Mouse (Mus musculus): ENCODE data around the gene Trf. TPM values are rescaled to one million over a fixed set of nuclear protein-coding genes. Genes with fewer than 3 reads are reported as not detected.
A peak's percentile ranks its signal among the peaks of the same experiment; 100 is the strongest.

The Trf gene
- polyA plus RNA-seq, 1 experiment = 56.8 TPM

DNA sequence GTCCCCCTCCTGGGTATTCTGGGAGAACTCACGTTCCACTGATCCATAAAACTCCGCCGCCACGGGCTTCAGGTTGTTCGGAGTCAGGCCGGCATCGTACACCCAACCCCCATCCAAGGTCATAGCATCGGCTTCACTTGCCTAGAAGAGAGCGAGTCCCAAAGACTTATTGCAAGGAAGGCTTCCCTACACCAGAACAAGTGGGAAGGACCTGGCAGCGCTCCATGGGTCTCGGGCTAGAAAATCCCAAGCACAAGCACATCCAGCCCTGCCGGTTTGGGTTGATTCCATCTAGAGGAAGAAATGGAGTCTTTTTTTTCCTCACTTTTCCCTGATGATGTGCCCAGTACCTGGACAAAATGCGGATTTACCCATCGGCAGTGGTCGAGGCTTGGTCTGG, 3.4 kb downstream of the Trf start:
- H3K9me3 ChIP-seq = no peaks in the 10 kb centered on the region
- H3K27me3 ChIP-seq (replicated peaks) = peaks cover 45% of the 10 kb centered on the region
- no peak overlapping the region for H3K4me3 ChIP-seq (replicated peaks)
- no peak for TF ChIP-seq FLI1 (IDR thresholded peaks at IDR 0.05; ENCODE audit: low read length)
- H3K4me1 ChIP-seq = peaks cover 26% of the 10 kb centered on the region
- no peaks in the 10 kb centered on the region for H3K36me3 ChIP-seq (replicated peaks; ENCODE audit: low read length)

- peaks cover 48% of the 10 kb centered on the region for H3K27me3 ChIP-seq (replicated peaks)
- H3K4me1 ChIP-seq = peaks cover 19% of the 10 kb centered on the region
- no peaks in the 10 kb centered on the region for H3K36me3 ChIP-seq (replicated peaks; ENCODE audit: low read length)
- no peak for TF ChIP-seq GATA1 (IDR thresholded peaks at IDR 0.05; ENCODE audit: borderline replicate concordance, low read length)
- no peak for TF ChIP-seq FLI1 (IDR thresholded peaks at IDR 0.05; ENCODE audit: low read length)
- H3K9me3 ChIP-seq = no peaks in the 10 kb centered on the region
- no peak overlapping the region for H3K4me3 ChIP-seq (replicated peaks)
These were observed 4.8 kb downstream of the Trf start for GRCm38 (mm10) chr9:103225464-103225863.

GRCm38 (mm10) chr9:103224721-103225120, 5.5 kb downstream of the Trf start:
- no peak for TF ChIP-seq FLI1 (IDR thresholded peaks at IDR 0.05; ENCODE audit: low read length)
- no peak for TF ChIP-seq GATA1 (IDR thresholded peaks at IDR 0.05; ENCODE audit: borderline replicate concordance, low read length)
- no peak overlapping the region for H3K4me3 ChIP-seq (replicated peaks)
- H3K27me3 ChIP-seq (replicated peaks) = peaks cover 45% of the 10 kb centered on the region
- H3K4me1 ChIP-seq = peaks cover 12% of the 10 kb centered on the region; the same call in 1 of the 2 replicates
- no peaks in the 10 kb centered on the region for H3K9me3 ChIP-seq
- H3K36me3 ChIP-seq (replicated peaks; ENCODE audit: low read length) = no peaks in the 10 kb centered on the region

DNA sequence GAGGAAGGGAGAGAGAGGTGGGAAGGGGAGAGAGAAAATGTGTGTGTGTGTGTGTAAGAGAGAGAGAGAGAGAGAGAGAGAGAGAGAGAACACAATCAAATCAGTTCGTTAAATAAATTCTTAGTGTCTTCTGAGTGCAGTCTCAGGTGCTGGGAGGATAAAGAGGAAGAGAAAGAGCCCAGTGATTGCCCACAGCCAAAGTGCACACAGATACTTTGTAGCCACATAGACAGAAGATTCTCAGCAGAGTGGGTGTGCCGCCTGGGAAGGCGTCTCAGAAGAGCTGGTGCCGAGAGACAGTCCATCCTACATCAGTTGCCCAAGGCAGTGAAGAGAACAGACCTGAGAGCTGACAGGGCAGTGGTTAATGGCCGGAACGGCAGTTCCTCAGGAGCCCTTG, 16.0 kb downstream of the Trf start:
- Histone ChIP-seq H3K27me3 (replicated peaks) (peaks cover 27% of the 10 kb centered on the region), H3K4me3 (replicated peaks) (no peak overlapping the region)

DNA sequence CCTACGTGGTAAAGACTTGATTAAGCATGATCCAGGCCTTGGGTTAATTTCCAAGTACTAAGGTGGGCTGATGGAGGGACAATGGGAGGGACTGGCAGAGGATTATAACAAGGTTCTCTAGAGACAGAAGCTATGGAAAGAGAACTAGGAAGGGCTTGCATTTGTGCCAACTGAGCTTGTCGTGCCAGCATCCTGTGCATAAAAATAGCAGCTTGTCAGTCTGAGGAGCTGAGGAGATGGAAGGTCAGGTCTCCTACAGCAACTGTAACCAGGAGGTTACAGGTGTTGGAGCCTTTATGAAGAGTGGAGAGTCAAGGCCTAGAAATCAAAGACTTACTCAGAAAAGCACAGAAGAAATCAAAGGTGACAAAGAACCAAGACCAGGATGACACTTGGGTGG, 16.6 kb downstream of the Trf start:
- Histone ChIP-seq H3K36me3 (replicated peaks; ENCODE audit: low read length) (no peaks in the 10 kb centered on the region), H3K4me1 (no peaks in the 10 kb centered on the region)

More for the DNA sequence above, 16.0 kb downstream of the Trf start:
- Histone ChIP-seq H3K4me1 (no peaks in the 10 kb centered on the region), H3K36me3 (replicated peaks; ENCODE audit: low read length) (no peaks in the 10 kb centered on the region), H3K9me3 (0 out of 2 replicates have a peak, but pooled peaks cover 3% of the 10 kb centered on the region)
- TF ChIP-seq FLI1 (IDR thresholded peaks at IDR 0.05; ENCODE audit: low read length) = no peak
- no peak for TF ChIP-seq GATA1 (IDR thresholded peaks at IDR 0.05; ENCODE audit: borderline replicate concordance, low read length)

DNA sequence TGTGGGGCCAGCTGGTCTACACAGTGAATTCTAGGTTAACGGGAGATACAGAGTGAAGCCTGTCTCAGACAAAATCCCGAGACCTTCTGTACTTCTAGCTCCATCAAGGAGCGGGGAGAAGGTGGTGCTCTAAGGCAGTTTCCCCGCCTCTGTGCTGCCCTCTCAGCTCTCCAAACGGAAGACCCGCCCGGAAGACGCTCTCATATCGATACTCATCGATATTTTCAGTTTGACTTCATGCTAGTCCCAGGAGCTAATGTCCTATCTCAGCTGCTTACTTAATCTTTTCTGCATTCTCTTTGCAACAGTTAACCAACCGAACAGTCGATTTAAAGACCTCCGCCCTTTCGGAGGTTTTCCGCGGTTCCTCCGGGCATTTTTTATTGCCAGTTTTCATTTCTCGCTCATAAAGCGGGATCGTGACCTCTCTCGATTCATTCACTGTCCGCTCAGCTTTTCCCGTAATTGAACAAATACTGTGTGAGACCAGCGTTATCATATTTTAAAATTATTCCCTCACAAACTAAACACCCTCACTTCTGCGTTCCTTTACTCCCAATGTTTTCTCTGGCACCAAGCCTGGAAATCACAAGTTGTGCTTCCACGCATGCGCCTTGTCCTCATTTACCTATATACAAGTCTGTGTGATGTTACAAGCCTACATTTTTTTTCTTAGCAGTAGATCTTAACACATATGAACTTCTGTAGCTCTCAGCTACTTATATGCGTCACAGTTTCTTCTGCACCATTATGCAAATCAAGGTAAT, 17.4 kb downstream of the Trf start:
- H3K27me3 ChIP-seq (replicated peaks) = peaks cover 30% of the 10 kb centered on the region
- peaks cover 3% of the 10 kb centered on the region for H3K4me1 ChIP-seq
- no peaks in the 10 kb centered on the region for H3K36me3 ChIP-seq (replicated peaks; ENCODE audit: low read length)
- TF ChIP-seq GATA1 (IDR thresholded peaks at IDR 0.05; ENCODE audit: borderline replicate concordance, low read length) = no peak
- no peak for TF ChIP-seq FLI1 (IDR thresholded peaks at IDR 0.05; ENCODE audit: low read length)
- peak overlapping the region; percentile 69 for H3K4me3 ChIP-seq (replicated peaks)
- H3K9me3 ChIP-seq = 0 out of 2 replicates have a peak, but pooled peaks cover 3% of the 10 kb centered on the region

More for the DNA sequence above, 16.6 kb downstream of the Trf start:
- Histone ChIP-seq H3K27me3 (replicated peaks) (peaks cover 30% of the 10 kb centered on the region), H3K4me3 (replicated peaks) (no peak overlapping the region), H3K9me3 (0 out of 2 replicates have a peak, but pooled peaks cover 3% of the 10 kb centered on the region)
- no peak for TF ChIP-seq FLI1 (IDR thresholded peaks at IDR 0.05; ENCODE audit: low read length)
- TF ChIP-seq GATA1 (IDR thresholded peaks at IDR 0.05; ENCODE audit: borderline replicate concordance, low read length) = no peak

DNA sequence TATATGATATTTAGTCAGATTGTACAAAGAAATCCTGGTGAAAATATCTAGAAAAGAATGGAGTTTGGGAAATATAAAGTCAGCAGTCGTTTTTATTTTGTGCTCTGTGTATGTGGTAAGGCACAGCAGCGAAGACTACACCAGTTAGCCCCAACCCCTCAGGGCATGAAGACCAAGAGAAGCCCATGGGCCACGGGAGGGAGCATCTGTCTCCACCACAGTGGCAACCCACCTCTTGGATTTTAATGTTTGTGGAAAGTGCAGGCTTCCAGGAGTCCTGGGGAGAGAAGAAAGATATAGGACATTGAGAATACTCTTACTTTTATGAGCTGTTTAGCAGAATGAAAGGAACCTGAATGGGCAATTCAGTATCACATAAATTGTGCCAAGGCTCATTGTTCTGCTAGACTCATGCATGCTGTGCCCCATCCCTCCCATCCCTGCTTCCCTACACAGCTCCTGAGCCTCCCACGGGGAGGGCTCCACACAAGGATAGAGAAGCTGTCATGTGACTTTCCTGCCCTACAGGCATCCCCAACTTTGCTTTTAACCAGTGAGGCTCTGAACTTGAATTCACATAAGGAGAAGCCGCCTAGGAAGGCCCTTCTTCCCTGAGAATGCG, 21.3 kb downstream of the Trf start:
- TF ChIP-seq FLI1 (IDR thresholded peaks at IDR 0.05; ENCODE audit: low read length) (no peak), GATA1 (IDR thresholded peaks at IDR 0.05; ENCODE audit: borderline replicate concordance, low read length) (no peak)
- peaks cover 17% of the 10 kb centered on the region for H3K27me3 ChIP-seq (replicated peaks)

DNA sequence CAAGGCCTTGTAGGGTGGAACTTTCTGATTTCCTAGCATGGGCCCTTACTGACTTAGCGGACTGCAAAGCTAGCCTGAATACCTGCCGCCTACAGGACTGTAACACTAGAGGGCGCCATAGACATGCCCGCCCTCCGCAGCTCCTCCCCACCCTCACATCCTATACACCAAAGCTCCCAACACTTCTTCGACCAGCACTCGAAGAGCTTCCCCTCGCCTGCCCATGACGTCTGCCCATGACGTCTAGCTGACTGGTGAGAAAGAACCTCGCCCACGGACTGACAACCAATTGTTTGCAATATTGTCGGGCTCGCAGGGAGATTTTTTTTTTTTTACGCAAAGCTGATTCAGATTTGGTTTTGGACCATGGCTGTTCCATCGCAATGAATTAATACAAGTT, 22.4 kb downstream of the Trf start:
- peaks cover 19% of the 10 kb centered on the region for H3K4me1 ChIP-seq
- H3K9me3 ChIP-seq = peaks cover 3% of the 10 kb centered on the region; the same call in 1 of the 2 replicates
- peaks cover 17% of the 10 kb centered on the region for H3K27me3 ChIP-seq (replicated peaks)
- TF ChIP-seq GATA1 (IDR thresholded peaks at IDR 0.05; ENCODE audit: borderline replicate concordance, low read length) (no peak), FLI1 (IDR thresholded peaks at IDR 0.05; ENCODE audit: low read length) (no peak)
- peak overlapping the region; percentile 83 for H3K4me3 ChIP-seq (replicated peaks)
- no peaks in the 10 kb centered on the region for H3K36me3 ChIP-seq (replicated peaks; ENCODE audit: low read length)

More for the DNA sequence above, 21.3 kb downstream of the Trf start:
- H3K4me1 ChIP-seq = peaks cover 15% of the 10 kb centered on the region
- H3K36me3 ChIP-seq (replicated peaks; ENCODE audit: low read length) = no peaks in the 10 kb centered on the region
- peaks cover 3% of the 10 kb centered on the region; the same call in 1 of the 2 replicates for H3K9me3 ChIP-seq
- no peak overlapping the region for H3K4me3 ChIP-seq (replicated peaks)

GRCm38 (mm10) chr9:103205786-103206185, 24.5 kb downstream of the Trf start:
- H3K4me3 ChIP-seq (replicated peaks) = no peak overlapping the region
- no peaks in the 10 kb centered on the region for H3K36me3 ChIP-seq (replicated peaks; ENCODE audit: low read length)
- TF ChIP-seq FLI1 (IDR thresholded peaks at IDR 0.05; ENCODE audit: low read length) (no peak), GATA1 (IDR thresholded peaks at IDR 0.05; ENCODE audit: borderline replicate concordance, low read length) (no peak)
- H3K4me1 ChIP-seq = peaks cover 27% of the 10 kb centered on the region
- H3K27me3 ChIP-seq (replicated peaks) = peaks cover 12% of the 10 kb centered on the region
- peaks cover 3% of the 10 kb centered on the region; the same call in 1 of the 2 replicates for H3K9me3 ChIP-seq
